Mouse (Mus musculus): Measurements from ENCODE around the gene Cmss1. TPM values are rescaled to one million over a fixed set of nuclear protein-coding genes. Genes with fewer than 3 reads are reported as not detected.

The Cmss1 gene
- total RNA-seq, 2 experiments from 2014 or later = 15.9 to 16.1 TPM

GRCm38 (mm10) chr16:57330111-57330510 is 276.6 kb downstream of the Cmss1 start:
- intact Hi-C loops (cut with DNase I) = no loop called here

GRCm38 (mm10) chr16:57329028-57329427 is 277.6 kb downstream of the Cmss1 start:
- intact Hi-C loops (cut with DNase I) = no loop called here
- no peak for DNase-seq (ENCODE audit: low spot score in 2 of 2)

More at GRCm38 (mm10) chr16:57330111-57330510, 276.6 kb downstream of the Cmss1 start:
- DNase-seq (ENCODE audit: low spot score in 2 of 2) = no peak

- DNase-seq (ENCODE audit: low spot score in 2 of 2) = no peak
- intact Hi-C loops (cut with DNase I) = no loop called here
Observed at GRCm38 (mm10) chr16:57326996-57327395, 279.7 kb downstream of the Cmss1 start.

GRCm38 (mm10) chr16:57319284-57320124 is 287.2 kb downstream of the Cmss1 start:
- intact Hi-C loops (cut with DNase I) = no loop called here
- no peak for DNase-seq (ENCODE audit: low spot score in 2 of 2)

GRCm38 (mm10) chr16:57318637-57319125 is 288.0 kb downstream of the Cmss1 start:
- DNase-seq (ENCODE audit: low spot score in 2 of 2) = no peak
- intact Hi-C loops (cut with DNase I) = no loop called here

- intact Hi-C loops (cut with DNase I) = no loop called here
- no peak for DNase-seq (ENCODE audit: low spot score in 2 of 2)
Observed at GRCm38 (mm10) chr16:57317882-57318636, 288.6 kb downstream of the Cmss1 start.

- no peak for DNase-seq (ENCODE audit: low spot score in 2 of 2)
- intact Hi-C loops (cut with DNase I) = no loop called here
Observed at GRCm38 (mm10) chr16:57317127-57317526, 289.5 kb downstream of the Cmss1 start.

- no peak for DNase-seq (ENCODE audit: low spot score in 2 of 2)
- intact Hi-C loops (cut with DNase I) = no loop called here
Observed at GRCm38 (mm10) chr16:57315026-57315425, 291.6 kb downstream of the Cmss1 start.

- no peak for DNase-seq (ENCODE audit: low spot score in 2 of 2)
- intact Hi-C loops (cut with DNase I) = no loop called here
Observed at GRCm38 (mm10) chr16:57314236-57314635, 292.4 kb downstream of the Cmss1 start.

- intact Hi-C loops (cut with DNase I) = no loop called here
- DNase-seq (ENCODE audit: low spot score in 2 of 2) = no peak
Observed at GRCm38 (mm10) chr16:57313487-57313886, 293.2 kb downstream of the Cmss1 start.

GRCm38 (mm10) chr16:57312130-57312529 is 294.5 kb downstream of the Cmss1 start:
- intact Hi-C loops (cut with DNase I) = no loop called here
- no peak for DNase-seq (ENCODE audit: low spot score in 2 of 2)

GRCm38 (mm10) chr16:57305463-57305862 is 301.2 kb downstream of the Cmss1 start:
- intact Hi-C loops (cut with DNase I) = no loop called here
- peak in 1 of 2 experiments; percentile 17 for DNase-seq (ENCODE audit: low spot score in 2 of 2)

- intact Hi-C loops (cut with DNase I) = no loop called here
- DNase-seq (ENCODE audit: low spot score in 2 of 2) = no peak
Observed at GRCm38 (mm10) chr16:57303716-57304115, 302.9 kb downstream of the Cmss1 start.

- intact Hi-C loops (cut with DNase I) = no loop called here
Observed at GRCm38 (mm10) chr16:57302792-57303698, 303.6 kb downstream of the Cmss1 start.

GRCm38 (mm10) chr16:57301512-57302115 is 305.1 kb downstream of the Cmss1 start:
- intact Hi-C loops (cut with DNase I) = no loop called here
- peak in 1 of 2 experiments; percentile 13 for DNase-seq (ENCODE audit: low spot score in 2 of 2)

More at GRCm38 (mm10) chr16:57302792-57303698, 303.6 kb downstream of the Cmss1 start:
- DNase-seq (ENCODE audit: low spot score in 2 of 2) = no peak

GRCm38 (mm10) chr16:57295216-57295934 is 311.3 kb downstream of the Cmss1 start:
- intact Hi-C loops (cut with DNase I) = no loop called here
- DNase-seq (ENCODE audit: low spot score in 2 of 2) = no peak

GRCm38 (mm10) chr16:57292765-57293164 is 313.9 kb downstream of the Cmss1 start, which contains the start of gene Tmem30c:
TSS of gene Tmem30c (minus strand) at chr16:57292865.
- no peak for DNase-seq (ENCODE audit: low spot score in 2 of 2)
- intact Hi-C loops (cut with DNase I) = no loop called here

GRCm38 (mm10) chr16:57292296-57292695 is 314.4 kb downstream of the Cmss1 start:
- DNase-seq (ENCODE audit: low spot score in 2 of 2) = no peak
- intact Hi-C loops (cut with DNase I) = no loop called here

All from left cerebral cortex, postnatal 25 days (tissue).